Mouse (Mus musculus) lung, embryonic 14.5 days (tissue): ENCODE data around the gene Radil. TPM values are rescaled to one million over a fixed set of nuclear protein-coding genes. Genes with fewer than 3 reads are reported as not detected.

Source experiments
- ATAC-seq: fragments of 200-750 bp; cut with Nextera tagmentation; 2 replicates; pipeline ENCODE4 v1.8.0; 2017; ENCODE audit warnings: mild to moderate bottlenecking, moderate TSS enrichment, moderate library complexity; ENCODE audit not compliant: insufficient read depth
- DNase-seq: peaks from one replicate; pipeline ENCODE4 v3.0.0-alpha.2; 2015
- H3K27ac ChIP-seq: fragments of 300-500 bp; sonication (generic); 2 replicates; pipeline ENCODE4 v1.5.1; 2014; ENCODE audit warnings: low read depth, mild to moderate bottlenecking, moderate library complexity
- H3K27me3 ChIP-seq: fragments of 300-500 bp; sonication (generic); 2 replicates; pipeline ENCODE4 v1.6.1; 2014; ENCODE audit warnings: low read length, control low read depth; ENCODE audit not compliant: insufficient read depth
- H3K36me3 ChIP-seq: fragments of 300-500 bp; sonication (generic); 2 replicates; pipeline ENCODE4 v1.6.1; 2014; ENCODE audit warnings: control low read depth; ENCODE audit not compliant: insufficient read depth
- H3K4me1 ChIP-seq: fragments of 300-500 bp; sonication (generic); 2 replicates; pipeline ENCODE4 v1.6.1; 2014; ENCODE audit warnings: antibody characterized with exemption, control low read depth; ENCODE audit not compliant: insufficient read depth
- H3K4me2 ChIP-seq: fragments of 300-500 bp; sonication (generic); 2 replicates; pipeline ENCODE4 v1.6.1; 2014; ENCODE audit warnings: mild to moderate bottlenecking
- H3K4me3 ChIP-seq: fragments of 300-500 bp; sonication (generic); 2 replicates; pipeline ENCODE4 v1.5.1; 2014; ENCODE audit warnings: low read depth, low read length
- H3K9ac ChIP-seq: fragments of 300-500 bp; sonication (generic); 2 replicates; pipeline ENCODE4 v1.6.1; 2014
- H3K9me3 ChIP-seq: fragments of 300-500 bp; sonication (generic); 2 replicates; pipeline ENCODE4 v1.6.1; 2016; ENCODE audit warnings: low read depth, low read length, control low read depth
- CTCF ChIP-seq: IDR thresholded peaks from 2 replicates; pipeline ENCODE4 v1.5.1; 2016; ENCODE audit warnings: antibody characterized with exemption, low read depth
- WGBS: fragments of 180-500 bp; shearing (Covaris S2); extraction: QIAGEN DNeasy Blood & Tissue Kit; methylation state at CpG from one replicate; pipeline ENCODE4 v1.1.7; 2014; 5-methylcytosine and 5-hydroxymethylcytosine counted together
- polyA plus RNA-seq: library from polyadenylated mRNA; unstranded; fragments of >200 nt; fragmentation: Nextera tagmentation; extraction: Ambion mirVana; gene quantifications from 2 replicates; pipeline ENCODE4 v1.2.1, GENCODE M21; 2014

The Radil gene
- polyA plus RNA-seq, 1 experiment from 2014 or later = 2.6 TPM

GRCm38 (mm10) chr5:142438380-142438938 lies 112.4 kb downstream of the Radil start:
- H3K27ac ChIP-seq = no peak overlapping the region
- no peak overlapping the region for H3K9ac ChIP-seq
- H3K27me3 ChIP-seq = no peaks in the 10 kb centered on the region
- H3K4me2 ChIP-seq = no peak overlapping the region
- peaks cover 29% of the 10 kb centered on the region for H3K36me3 ChIP-seq
- no peak for ATAC-seq
- no peak overlapping the region for H3K4me3 ChIP-seq
- DNase-seq = no peak
- WGBS = 78% methylated on average over 16 of the region's 16 CpGs
- no peak for TF ChIP-seq CTCF
- H3K4me1 ChIP-seq = peaks cover 19% of the 10 kb centered on the region
- no peaks in the 10 kb centered on the region for H3K9me3 ChIP-seq

GRCm38 (mm10) chr5:142435736-142436135 lies 115.2 kb downstream of the Radil start:
- H3K27me3 ChIP-seq = no peaks in the 10 kb centered on the region
- 95% methylated on average over 15 of the region's 15 CpGs for WGBS
- H3K4me2 ChIP-seq = no peak overlapping the region
- DNase-seq (no peak), ATAC-seq (no peak)
- H3K9ac ChIP-seq = no peak overlapping the region
- H3K36me3 ChIP-seq = peaks cover 29% of the 10 kb centered on the region
- TF ChIP-seq CTCF = no peak
- H3K27ac ChIP-seq = no peak overlapping the region
- no peaks in the 10 kb centered on the region for H3K9me3 ChIP-seq
- H3K4me3 ChIP-seq = no peak overlapping the region
- H3K4me1 ChIP-seq = peaks cover 11% of the 10 kb centered on the region

Other genes with a start within 250 kb of the Radil start
- 5.4 and 7.9 TPM in 2 replicates for gene Foxk1, start 149.6 kb downstream of the Radil start, polyA plus RNA-seq
- 8.9 and 9.9 TPM in 2 replicates for gene Ap5z1, start 87.2 kb downstream of the Radil start, polyA plus RNA-seq
- gene Papolb, start 21.0 kb downstream of the Radil start, polyA plus RNA-seq = 0.16 and 0.39 TPM in 2 replicates
- 0.11 TPM in 1 of 2 replicates, not detected in the other for gene Mmd2, start 57.7 kb upstream of the Radil start, polyA plus RNA-seq
- gene Wipi2, start 76.6 kb upstream of the Radil start, polyA plus RNA-seq = 47.7 and 53.0 TPM in 2 replicates
- gene Slc29a4, start 141.4 kb upstream of the Radil start, polyA plus RNA-seq = 6.8 and 8.2 TPM in 2 replicates